Mouse (Mus musculus) spleen, postnatal 36 days (tissue): ENCODE results near the gene Ccdc148.

Experiments
- DNase-seq, 2 experiments: peaks; one replicate each; pipeline ENCODE4 v3.0.0; 2022; ENCODE audit warnings: low spot score in 2 of 2, mixed read lengths in 1 of 2

The Ccdc148 gene

GRCm38 (mm10) chr2:59179487-59179886, 19.0 kb upstream of the Ccdc148 start:
- DNase-seq = no peak

- DNase-seq = no peak
Measured at GRCm38 (mm10) chr2:59178960-59179359, 18.5 kb upstream of the Ccdc148 start.

DNA sequence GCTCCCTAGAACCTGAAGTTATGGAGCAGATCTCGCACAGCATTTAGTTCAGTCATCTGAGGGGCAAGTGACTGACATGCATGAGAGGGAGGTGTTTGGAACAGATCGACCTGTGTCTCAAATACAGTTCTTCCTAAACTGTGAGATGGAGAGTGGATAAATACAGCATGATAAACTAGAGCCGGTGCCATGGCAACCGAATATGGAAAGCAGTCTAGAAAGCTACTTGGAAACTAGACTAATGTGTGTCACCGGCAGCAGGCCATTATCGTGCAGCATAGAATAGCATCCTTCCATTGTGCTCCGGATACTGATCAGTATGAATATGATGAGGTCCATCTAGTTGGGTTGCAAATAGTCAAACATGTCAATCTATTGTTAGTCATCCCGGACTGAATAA, 17.7 kb upstream of the Ccdc148 start:
- no peak for DNase-seq

GRCm38 (mm10) chr2:59175926-59176325, 15.4 kb upstream of the Ccdc148 start:
- DNase-seq = no peak

GRCm38 (mm10) chr2:59171533-59171932, 11.1 kb upstream of the Ccdc148 start:
- DNase-seq = no peak

DNA sequence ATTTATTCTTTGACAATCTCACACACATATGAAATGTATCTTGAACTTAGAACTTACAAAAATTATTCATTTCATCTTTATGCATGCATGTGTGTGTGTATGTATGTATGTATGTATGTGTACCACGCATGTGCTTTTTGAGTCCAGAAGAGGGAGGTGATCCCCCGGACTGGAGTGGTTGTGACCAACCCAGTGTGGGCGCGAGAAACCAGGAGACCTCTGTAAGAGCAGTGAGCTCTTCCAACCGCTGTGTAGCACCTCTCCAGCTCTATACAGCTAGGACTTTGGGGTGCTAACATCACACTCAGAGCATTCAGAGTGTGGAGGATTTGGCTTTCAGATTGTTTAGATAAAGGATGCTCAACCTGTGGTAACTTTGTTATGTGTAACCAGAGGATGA, 10.1 kb upstream of the Ccdc148 start:
- DNase-seq = no peak

DNA sequence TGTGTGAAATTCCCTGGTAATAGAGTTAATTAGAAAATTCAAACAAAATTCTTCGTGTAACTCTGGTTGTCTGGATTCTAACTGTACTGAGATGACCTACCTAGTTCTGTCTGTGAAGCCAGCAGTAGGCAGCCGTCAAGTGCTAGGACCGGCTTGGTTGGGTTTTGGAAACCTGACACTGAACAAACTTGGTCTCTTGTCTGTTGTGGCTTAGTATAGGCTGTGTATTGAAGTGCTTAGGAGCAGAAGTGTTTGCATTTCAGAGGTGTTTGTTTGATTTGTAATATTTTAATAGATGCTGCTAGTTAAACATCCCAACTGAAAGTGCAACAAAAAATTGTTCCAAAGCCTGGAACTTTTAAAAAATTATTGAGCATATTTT, 9.7 kb upstream of the Ccdc148 start:
- no peak for DNase-seq

GRCm38 (mm10) chr2:59169572-59170207, 9.2 kb upstream of the Ccdc148 start:
- DNase-seq = no peak

GRCm38 (mm10) chr2:59167830-59168229, 7.3 kb upstream of the Ccdc148 start:
- DNase-seq = no peak

DNA sequence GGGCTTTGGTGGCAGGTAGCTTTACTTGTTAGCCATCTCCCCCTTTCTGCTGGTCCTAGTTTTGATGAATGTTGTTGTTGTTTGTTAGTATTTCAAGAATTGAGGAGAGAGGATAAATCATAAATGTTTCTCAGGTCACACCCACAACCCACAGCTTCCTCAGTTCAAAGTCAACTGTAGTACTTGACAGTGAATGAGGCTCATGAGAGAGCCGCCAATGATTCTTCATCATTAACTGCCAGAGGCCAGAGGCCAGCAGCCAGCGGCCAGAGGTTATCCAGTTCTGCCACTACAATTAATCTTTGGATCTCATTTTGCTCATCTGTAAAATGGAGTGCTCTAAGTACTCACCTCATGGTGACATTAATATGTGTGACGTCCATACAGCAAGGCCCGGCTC, 6.5 kb upstream of the Ccdc148 start:
- DNase-seq = no peak

DNA sequence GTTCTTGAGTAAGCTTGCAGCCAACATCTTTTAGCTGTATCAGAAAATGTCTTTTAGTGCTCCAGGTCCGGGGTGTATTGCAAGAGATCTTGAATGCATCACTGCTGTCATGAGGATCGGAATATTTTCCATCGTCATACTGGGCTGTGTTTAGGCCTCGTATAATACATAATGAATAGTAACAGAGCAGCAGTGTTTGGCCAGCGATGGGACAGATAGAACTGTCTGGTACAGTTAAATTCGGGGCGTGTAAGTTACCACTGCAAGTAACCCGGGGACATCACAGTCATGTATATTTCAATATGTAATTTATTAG, 1.8 kb upstream of the Ccdc148 start:
- DNase-seq = no peak

- DNase-seq = peak; percentile 22 to 37
Measured at GRCm38 (mm10) chr2:59161441-59162284, 1.2 kb upstream of the Ccdc148 start.

- DNase-seq = no peak
Measured at GRCm38 (mm10) chr2:59161021-59161440, 548 bp upstream of the Ccdc148 start.

GRCm38 (mm10) chr2:59159961-59160604, 400 bp downstream of the Ccdc148 start:
- DNase-seq = peak in 1 of 2 experiments; percentile 1

DNA sequence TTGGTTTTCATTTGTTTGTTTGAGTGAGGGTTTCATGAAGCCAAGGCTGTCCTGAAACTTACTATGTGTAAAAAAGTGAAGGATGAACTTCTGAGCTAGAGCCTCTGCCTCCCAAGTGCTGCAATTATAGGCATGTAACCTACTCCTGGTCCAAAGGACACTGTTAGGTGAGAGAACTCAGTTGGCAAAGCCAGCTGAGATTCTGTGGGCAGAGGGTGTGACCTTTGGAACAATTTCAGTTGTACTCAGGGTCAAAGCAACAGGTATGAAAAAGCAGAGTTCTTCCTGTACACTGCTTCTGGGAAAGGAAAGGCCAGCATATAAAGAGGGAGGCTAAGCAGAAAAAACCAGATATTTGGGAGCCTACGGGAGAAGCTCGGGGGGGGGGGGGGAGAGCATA, 2.4 kb downstream of the Ccdc148 start:
- DNase-seq = no peak

GRCm38 (mm10) chr2:59155428-59155827, 5.1 kb downstream of the Ccdc148 start:
- DNase-seq = no peak

GRCm38 (mm10) chr2:59131044-59131443, 29.4 kb downstream of the Ccdc148 start:
- DNase-seq = no peak

- DNase-seq = no peak
Measured at GRCm38 (mm10) chr2:59129821-59130220, 30.7 kb downstream of the Ccdc148 start.

DNA sequence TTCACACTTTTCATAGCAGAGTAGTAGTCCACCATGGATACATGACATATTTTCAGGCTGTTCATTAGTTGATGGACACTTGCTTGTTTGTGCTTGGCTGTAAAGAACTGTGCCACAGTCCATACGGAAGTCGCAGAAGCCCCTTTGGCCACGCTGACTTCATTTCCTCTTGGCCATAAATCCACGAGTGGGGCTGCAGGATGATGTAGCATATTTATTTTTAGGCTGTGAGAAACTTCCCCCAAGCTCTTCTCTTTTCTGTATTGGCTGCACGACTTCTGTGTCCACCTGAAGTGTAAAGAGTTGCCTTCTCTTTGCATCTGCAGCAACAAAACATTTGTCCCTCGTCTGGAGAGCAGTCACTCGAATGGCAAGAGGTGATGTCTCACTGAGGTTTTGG, 31.5 kb downstream of the Ccdc148 start:
- no peak for DNase-seq

GRCm38 (mm10) chr2:59055615-59056145, 104.8 kb downstream of the Ccdc148 start:
- no peak for DNase-seq

- DNase-seq = no peak
Measured at GRCm38 (mm10) chr2:59054339-59054738, 106.1 kb downstream of the Ccdc148 start.

GRCm38 (mm10) chr2:59053461-59054039, 106.9 kb downstream of the Ccdc148 start:
- DNase-seq = no peak
